Mouse (Mus musculus): ENCODE results near the gene Pdzrn3. TPM values are rescaled to one million over a fixed set of nuclear protein-coding genes. Genes with fewer than 3 reads are reported as not detected.

Pdzrn3 gene
- total and polyA plus RNA-seq, 2 experiments from 2014 or later = 10.7 to 29.1 TPM

DNA sequence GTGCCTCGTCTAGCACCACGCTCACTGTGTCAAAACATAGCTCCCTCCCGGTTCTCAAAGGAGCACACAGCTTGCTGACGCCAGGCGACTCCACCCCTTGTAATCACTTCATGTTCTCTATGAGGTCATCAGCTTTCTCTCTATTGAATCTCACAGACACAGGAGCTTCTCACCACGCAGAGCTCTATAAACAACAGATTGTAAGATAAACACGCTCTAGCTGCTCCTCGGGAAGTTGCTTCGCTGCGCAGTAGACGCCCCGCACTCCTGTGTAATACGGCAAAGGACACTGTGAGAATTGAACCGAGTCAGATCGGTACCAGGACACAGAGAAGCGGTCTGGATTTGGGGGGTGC, 162.3 kb downstream of the Pdzrn3 start:
- ATAC-seq (peak; percentile 67), DNase-seq (peak; percentile 53)
- H3K9me3 ChIP-seq (ENCODE audit: low read length) = no peaks in the 10 kb centered on the region
- no peaks in the 10 kb centered on the region for H3K36me3 ChIP-seq (ENCODE audit: insufficient read depth)
- H3K9ac ChIP-seq = no peak overlapping the region
- 31% methylated on average over 16 of the region's 16 CpGs for WGBS
- H3K27ac ChIP-seq (ENCODE audit: low read depth, low read length) = no peak overlapping the region
- H3K4me1 ChIP-seq (ENCODE audit: insufficient read depth) = 0 out of 2 replicates have a peak, but pooled peaks cover 10% of the 10 kb centered on the region
- peak overlapping the region; percentile 31 for H3K4me2 ChIP-seq (ENCODE audit: low read depth)
- no peak overlapping the region for H3K4me3 ChIP-seq (ENCODE audit: low read depth, low read length)
- TF ChIP-seq CTCF (IDR thresholded peaks at IDR 0.05; ENCODE audit: low read depth) = no peak
- H3K27me3 ChIP-seq (ENCODE audit: insufficient read depth, low read length) = no peaks in the 10 kb centered on the region

DNA sequence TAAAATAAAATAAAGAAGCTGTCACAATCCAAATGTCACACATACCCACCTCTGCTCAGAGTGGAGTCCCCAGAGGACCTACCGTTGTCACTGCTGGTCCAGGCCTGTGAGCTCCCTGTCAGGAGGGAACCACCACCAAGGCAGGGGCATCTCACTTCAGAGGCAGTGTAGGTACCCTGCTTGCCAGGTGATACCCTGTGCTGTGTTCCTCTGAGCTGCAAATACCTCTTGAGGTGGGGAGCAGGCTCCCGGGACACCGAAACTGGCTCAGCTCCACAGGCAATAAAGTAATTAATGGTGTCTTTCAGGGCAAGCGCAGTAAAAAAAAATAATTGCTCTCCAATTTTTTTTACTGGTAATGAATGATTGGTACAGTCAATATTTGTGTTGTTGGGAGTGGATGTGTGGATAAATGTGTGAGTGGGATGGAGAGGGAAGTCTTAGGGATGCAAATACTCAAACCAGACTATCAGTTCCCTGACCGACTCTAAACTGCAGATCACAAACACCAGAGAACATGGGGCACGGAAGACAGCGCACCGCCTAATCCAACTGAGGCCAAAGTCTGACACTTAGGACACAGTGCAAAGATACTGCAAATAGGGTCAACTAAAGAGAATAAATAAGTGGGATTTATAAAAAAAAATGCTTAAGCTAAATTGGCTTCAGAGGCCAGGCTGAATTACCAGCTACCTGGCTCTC, 162.8 kb downstream of the Pdzrn3 start:
- Histone ChIP-seq H3K27ac (ENCODE audit: low read depth, low read length) (no peak overlapping the region), H3K36me3 (ENCODE audit: insufficient read depth) (no peaks in the 10 kb centered on the region), H3K9me3 (ENCODE audit: low read length) (no peaks in the 10 kb centered on the region), H3K4me2 (ENCODE audit: low read depth) (peak overlapping the region; percentile 31), H3K4me1 (ENCODE audit: insufficient read depth) (0 out of 2 replicates have a peak, but pooled peaks cover 10% of the 10 kb centered on the region), H3K27me3 (ENCODE audit: insufficient read depth, low read length) (no peaks in the 10 kb centered on the region), H3K9ac (no peak overlapping the region), H3K4me3 (ENCODE audit: low read depth, low read length) (no peak overlapping the region)
- DNase-seq = no peak
- no peak for ATAC-seq
- TF ChIP-seq CTCF (IDR thresholded peaks at IDR 0.05; ENCODE audit: low read depth) = no peak
- WGBS = 56% methylated on average over 8 of the region's 8 CpGs

DNA sequence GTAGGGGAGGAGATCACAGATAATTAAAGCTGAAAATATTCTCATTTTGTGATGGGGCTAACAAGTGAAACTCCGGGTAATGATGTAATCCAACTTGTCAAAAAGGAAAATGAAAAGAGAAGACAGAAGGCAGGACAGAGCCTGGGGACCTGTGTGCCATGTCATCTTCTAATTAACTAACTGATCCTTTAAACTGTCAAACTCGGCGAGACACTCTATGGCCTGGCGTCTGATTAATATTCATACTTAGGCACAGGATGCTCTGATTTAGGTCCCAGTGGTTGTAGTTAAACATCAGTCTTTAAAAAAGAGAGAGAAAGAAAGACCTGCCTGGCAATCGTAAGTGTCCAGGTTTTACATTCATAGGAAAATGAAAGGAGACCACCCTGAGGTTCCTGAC, 164.6 kb downstream of the Pdzrn3 start:
- Histone ChIP-seq H3K36me3 (ENCODE audit: insufficient read depth) (no peaks in the 10 kb centered on the region), H3K4me2 (ENCODE audit: low read depth) (no peak overlapping the region), H3K27me3 (ENCODE audit: insufficient read depth, low read length) (no peaks in the 10 kb centered on the region), H3K4me1 (ENCODE audit: insufficient read depth) (0 out of 2 replicates have a peak, but pooled peaks cover 10% of the 10 kb centered on the region), H3K27ac (ENCODE audit: low read depth, low read length) (no peak overlapping the region), H3K4me3 (ENCODE audit: low read depth, low read length) (no peak overlapping the region), H3K9me3 (ENCODE audit: low read length) (no peaks in the 10 kb centered on the region), H3K9ac (no peak overlapping the region)
- WGBS = 42% methylated on average over 5 of the region's 5 CpGs
- no peak for DNase-seq
- no peak for ATAC-seq
- TF ChIP-seq CTCF (IDR thresholded peaks at IDR 0.05; ENCODE audit: low read depth) = no peak

DNA sequence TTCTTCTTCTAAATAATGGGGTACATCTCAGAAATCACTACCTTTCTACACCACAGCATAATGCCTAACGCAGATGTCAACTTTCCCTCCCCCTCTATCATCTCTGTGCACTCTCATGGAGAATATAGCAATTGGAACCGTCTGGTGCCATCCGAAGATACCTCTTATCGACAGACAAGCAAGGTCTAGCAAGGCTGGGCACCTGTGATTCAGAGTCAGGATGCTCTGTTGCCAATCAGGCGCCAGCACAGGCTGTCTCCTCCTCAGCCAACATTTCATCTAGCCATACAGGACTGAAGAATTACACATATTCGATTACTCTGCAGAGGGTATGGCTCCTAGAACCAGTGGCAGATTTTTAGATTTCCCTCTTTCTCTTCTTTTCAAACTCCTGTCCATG, 165.6 kb downstream of the Pdzrn3 start:
- 62% methylated on average over 6 of the region's 6 CpGs for WGBS
- TF ChIP-seq CTCF (IDR thresholded peaks at IDR 0.05; ENCODE audit: low read depth) = no peak

DNA sequence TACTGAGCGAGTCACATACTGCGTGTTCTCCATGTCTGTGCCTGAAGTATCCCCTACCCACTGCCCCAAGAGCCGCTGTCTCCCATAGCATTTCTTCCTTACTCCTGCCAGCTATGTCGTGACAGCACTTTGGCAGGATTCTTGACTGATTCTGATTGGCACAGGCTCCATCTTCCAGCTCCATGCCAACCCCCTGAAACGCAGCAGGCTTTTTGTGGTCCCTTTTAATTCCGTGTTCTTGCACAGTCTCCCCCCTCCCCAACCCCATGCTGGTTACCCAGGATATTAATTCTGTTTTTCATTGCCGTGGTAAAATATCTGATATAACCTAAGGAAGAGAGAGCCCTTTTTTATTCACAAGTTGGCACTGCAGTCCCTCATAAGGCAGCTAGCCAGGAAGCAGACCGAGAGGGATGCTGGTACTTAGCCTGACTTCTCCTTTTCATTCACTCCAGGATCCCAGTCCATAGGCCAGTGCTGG, 166.3 kb downstream of the Pdzrn3 start:
- H3K27ac ChIP-seq (ENCODE audit: low read depth, low read length) = peak overlapping the region; percentile 35; the same call in 1 of the 2 replicates
- TF ChIP-seq CTCF (IDR thresholded peaks at IDR 0.05; ENCODE audit: low read depth) = no peak
- no peaks in the 10 kb centered on the region for H3K9me3 ChIP-seq (ENCODE audit: low read length)
- WGBS = 30% methylated on average over 8 of the region's 8 CpGs
- H3K36me3 ChIP-seq (ENCODE audit: insufficient read depth) = no peaks in the 10 kb centered on the region
- H3K4me2 ChIP-seq (ENCODE audit: low read depth) = no peak overlapping the region
- no peak overlapping the region for H3K4me3 ChIP-seq (ENCODE audit: low read depth, low read length)
- peak; percentile 77 for ATAC-seq
- 0 out of 2 replicates have a peak, but pooled peaks cover 10% of the 10 kb centered on the region for H3K4me1 ChIP-seq (ENCODE audit: insufficient read depth)
- DNase-seq = peak; percentile 82
- H3K27me3 ChIP-seq (ENCODE audit: insufficient read depth, low read length) = no peaks in the 10 kb centered on the region
- H3K9ac ChIP-seq = no peak overlapping the region

More for the DNA sequence above, 165.6 kb downstream of the Pdzrn3 start:
- DNase-seq (no peak), ATAC-seq (no peak)
- no peaks in the 10 kb centered on the region for H3K27me3 ChIP-seq (ENCODE audit: insufficient read depth, low read length)
- H3K4me2 ChIP-seq (ENCODE audit: low read depth) = no peak overlapping the region
- no peaks in the 10 kb centered on the region for H3K9me3 ChIP-seq (ENCODE audit: low read length)
- H3K4me3 ChIP-seq (ENCODE audit: low read depth, low read length) = no peak overlapping the region
- no peak overlapping the region for H3K9ac ChIP-seq
- no peak overlapping the region; the same call in 1 of the 2 replicates for H3K27ac ChIP-seq (ENCODE audit: low read depth, low read length)
- no peaks in the 10 kb centered on the region for H3K36me3 ChIP-seq (ENCODE audit: insufficient read depth)
- H3K4me1 ChIP-seq (ENCODE audit: insufficient read depth) = 0 out of 2 replicates have a peak, but pooled peaks cover 10% of the 10 kb centered on the region

DNA sequence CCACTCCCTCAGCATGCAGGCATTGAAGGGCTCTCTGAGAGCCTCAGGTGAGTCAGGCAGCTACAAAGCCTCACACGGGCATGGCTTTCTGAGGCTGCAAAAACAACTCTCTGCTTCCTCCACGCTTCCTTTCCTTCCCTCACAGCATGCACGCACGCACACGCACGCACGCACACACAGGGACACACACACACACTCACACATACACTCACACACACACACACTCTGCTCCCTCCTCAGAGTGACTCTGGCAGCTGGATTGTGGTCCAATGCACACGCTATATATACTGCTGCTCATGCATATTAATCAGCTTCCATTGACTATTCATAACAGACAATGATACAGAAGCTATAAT, 178.8 kb downstream of the Pdzrn3 start:
- Histone ChIP-seq H3K4me3 (ENCODE audit: low read depth, low read length) (peak overlapping the region; percentile 42), H3K4me1 (ENCODE audit: insufficient read depth) (no peaks in the 10 kb centered on the region), H3K4me2 (ENCODE audit: low read depth) (peak overlapping the region; percentile 88), H3K9ac (peak overlapping the region; percentile 37), H3K27ac (ENCODE audit: low read depth, low read length) (0 out of 2 replicates have a peak overlapping the region, but pooled peaks have one; percentile 29), H3K27me3 (ENCODE audit: insufficient read depth, low read length) (no peaks in the 10 kb centered on the region), H3K9me3 (ENCODE audit: low read length) (no peaks in the 10 kb centered on the region), H3K36me3 (ENCODE audit: insufficient read depth) (no peaks in the 10 kb centered on the region)
- DNase-seq (peak; percentile 75), ATAC-seq (peak; percentile 83)
- no peak for TF ChIP-seq CTCF (IDR thresholded peaks at IDR 0.05; ENCODE audit: low read depth)
- 3% methylated on average over 8 of the region's 8 CpGs for WGBS

DNA sequence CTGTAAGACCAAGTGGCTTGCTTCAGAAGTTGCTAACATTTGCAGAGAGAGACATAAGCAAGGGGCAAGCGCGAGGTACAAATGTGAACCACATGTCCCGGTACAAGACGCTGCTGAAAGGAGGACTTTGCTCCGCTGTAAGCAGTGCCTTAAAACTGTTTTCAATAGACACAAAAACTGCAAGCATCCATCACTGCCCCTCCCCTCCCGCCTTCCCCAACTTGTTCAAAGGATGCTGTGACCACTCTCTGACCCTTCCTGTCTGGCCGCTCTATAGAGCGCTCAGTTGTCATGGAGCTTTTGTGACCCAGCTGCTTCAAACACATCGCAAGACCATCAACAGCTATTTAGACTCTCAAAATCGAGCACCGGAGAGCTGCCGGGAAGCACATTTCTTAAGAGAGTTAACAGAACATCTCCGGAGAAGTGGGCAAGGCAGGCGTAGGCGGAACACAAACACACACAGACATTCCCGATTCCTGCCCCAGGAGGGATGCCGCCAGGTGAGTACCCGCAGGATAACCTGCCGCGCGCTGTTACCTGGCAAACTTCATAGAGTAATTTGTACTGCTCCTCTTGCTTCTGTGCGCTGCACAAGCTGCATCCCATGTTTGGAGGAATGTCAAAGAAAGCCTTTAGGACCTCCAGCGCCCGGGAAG, 179.3 kb downstream of the Pdzrn3 start:
- no peak for TF ChIP-seq CTCF (IDR thresholded peaks at IDR 0.05; ENCODE audit: low read depth)
- no peaks in the 10 kb centered on the region for H3K4me1 ChIP-seq (ENCODE audit: insufficient read depth)
- WGBS = 2% methylated on average over 24 of the region's 24 CpGs
- H3K4me2 ChIP-seq (ENCODE audit: low read depth) = peak overlapping the region; percentile 88
- H3K27me3 ChIP-seq (ENCODE audit: insufficient read depth, low read length) = no peaks in the 10 kb centered on the region
- H3K36me3 ChIP-seq (ENCODE audit: insufficient read depth) = no peaks in the 10 kb centered on the region
- no peaks in the 10 kb centered on the region for H3K9me3 ChIP-seq (ENCODE audit: low read length)
- peak; percentile 23 for ATAC-seq
- H3K9ac ChIP-seq = peak overlapping the region; percentile 37
- 0 out of 2 replicates have a peak overlapping the region, but pooled peaks have one; percentile 29 for H3K27ac ChIP-seq (ENCODE audit: low read depth, low read length)
- peak overlapping the region; percentile 42 for H3K4me3 ChIP-seq (ENCODE audit: low read depth, low read length)
- DNase-seq = peak; percentile 48
